Mouse (Mus musculus) cerebellum, adult (tissue): ENCODE results near the gene Abca17.

Experiments
- ATAC-seq: cut with Nextera tagmentation; 2 replicates; pipeline ENCODE4 v1.9.2; 2017; ENCODE audit warnings: mild to moderate bottlenecking, moderate library complexity, mixed read lengths; ENCODE audit not compliant: insufficient number of reproducible peaks, low FRiP score, low TSS enrichment

Gene Abca17

GRCm38 (mm10) chr17:24250988-24251319 is 99.9 kb downstream of the Abca17 start:
- ATAC-seq = no peak; the same call in 1 of the 2 replicates

DNA sequence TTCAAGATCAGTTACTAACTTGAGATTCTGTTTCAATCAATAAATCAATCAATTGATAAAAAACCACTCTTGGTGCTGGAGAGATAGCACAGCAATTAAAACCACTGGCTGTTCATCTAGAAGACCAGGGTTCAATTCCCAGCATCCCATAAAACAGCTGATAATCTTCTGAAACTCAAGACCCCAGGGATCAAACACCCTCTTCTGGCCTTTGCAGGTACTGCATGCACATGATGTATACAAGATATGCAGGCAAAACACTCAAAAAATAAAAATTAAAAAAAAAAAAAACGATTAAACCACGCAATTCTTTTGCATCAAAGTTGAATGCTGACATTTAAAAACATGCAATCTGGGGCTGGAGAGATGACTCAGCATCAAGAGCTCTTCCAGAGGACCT is 102.2 kb downstream of the Abca17 start:
- no peak for ATAC-seq

DNA sequence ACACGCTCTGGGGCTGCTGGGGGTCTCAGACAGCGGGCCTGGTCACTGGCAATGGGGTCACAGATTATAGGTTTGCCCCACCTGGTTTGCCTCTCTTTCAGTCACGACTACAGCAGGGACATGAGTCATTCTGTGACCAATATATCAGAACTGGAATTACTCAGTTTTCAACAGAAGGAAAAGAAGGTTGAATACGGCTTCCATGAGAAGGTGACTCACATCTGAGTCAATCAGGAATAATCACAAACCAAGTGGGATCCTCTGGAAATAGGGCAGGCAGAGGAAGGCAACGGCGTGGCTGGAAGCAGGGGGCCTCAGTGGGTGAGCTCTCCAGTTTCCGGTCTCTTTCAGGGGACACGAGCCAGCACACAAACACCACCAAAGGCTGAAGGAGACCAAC is 106.8 kb downstream of the Abca17 start:
- no peak for ATAC-seq

DNA sequence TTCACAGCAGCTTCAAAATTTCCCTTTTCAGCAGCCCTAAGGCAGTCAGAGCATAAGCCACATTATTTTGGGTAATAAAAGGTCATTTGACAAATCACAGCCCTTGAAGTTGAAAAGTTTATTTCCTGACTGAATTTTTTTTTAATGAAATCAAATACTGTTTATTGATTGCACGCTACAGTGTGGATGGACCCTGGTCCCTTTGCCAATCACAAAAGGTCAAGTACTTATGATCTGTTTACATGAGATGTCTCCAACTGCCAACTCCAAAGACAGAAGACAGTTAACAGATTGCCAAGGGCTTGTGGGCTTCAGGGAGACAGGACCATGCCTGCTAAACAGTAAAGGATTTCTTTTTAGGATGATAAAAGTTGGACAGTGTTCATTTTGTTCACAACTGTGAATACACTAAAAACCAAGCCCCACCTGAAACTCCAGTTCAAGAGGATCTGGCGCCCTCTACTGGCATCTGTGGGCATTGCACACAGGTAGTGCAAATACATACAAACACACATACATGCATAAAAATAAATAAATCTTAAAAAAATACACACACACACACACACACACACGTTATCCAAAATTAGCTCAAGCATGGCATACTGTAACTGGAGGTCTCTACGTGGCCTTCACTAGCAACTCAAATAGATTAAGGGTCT is 107.4 kb downstream of the Abca17 start:
- ATAC-seq = no peak

GRCm38 (mm10) chr17:24236921-24237320 is 113.9 kb downstream of the Abca17 start:
- ATAC-seq = peak; percentile 66; the same call in 1 of the 2 replicates

DNA sequence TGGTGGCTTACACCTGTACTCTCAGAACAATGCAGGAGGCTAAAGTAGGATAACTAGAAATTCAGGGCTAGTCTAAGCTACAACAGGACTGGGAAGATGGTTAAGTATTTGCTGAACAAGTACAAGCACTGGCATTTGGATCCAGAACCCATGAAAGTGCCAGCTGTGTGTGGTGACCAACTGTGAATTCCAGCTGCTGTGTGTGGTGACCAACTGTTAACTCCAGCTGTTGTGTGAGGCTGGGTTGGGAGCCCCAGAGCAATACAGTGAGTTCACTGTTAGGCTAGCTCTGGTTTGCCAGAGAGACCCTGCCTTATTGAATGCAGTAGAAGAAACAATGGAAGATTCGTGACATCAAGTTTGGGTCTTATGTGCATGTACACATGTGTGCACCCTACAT is 114.4 kb downstream of the Abca17 start:
- no peak for ATAC-seq

DNA sequence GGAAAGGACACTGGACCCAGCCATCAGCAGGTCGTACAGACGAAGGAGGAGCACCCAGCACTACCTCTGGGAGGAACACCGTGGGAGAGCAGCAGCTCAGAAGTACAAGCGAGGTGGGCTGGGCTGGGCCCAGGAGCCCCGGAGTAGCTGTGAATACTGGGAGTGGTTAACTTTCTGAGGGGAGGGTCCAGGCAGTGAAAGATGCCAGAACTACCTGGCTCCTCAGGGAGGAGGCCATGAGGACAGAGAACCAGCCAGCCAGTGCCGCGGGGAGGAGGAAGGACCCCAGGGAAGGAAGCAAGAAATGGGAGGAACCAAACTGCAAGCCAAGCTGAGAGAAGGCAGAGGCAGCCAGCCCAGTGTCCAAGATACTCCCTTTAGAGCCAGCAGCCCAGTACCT is 122.9 kb downstream of the Abca17 start:
- no peak for ATAC-seq

DNA sequence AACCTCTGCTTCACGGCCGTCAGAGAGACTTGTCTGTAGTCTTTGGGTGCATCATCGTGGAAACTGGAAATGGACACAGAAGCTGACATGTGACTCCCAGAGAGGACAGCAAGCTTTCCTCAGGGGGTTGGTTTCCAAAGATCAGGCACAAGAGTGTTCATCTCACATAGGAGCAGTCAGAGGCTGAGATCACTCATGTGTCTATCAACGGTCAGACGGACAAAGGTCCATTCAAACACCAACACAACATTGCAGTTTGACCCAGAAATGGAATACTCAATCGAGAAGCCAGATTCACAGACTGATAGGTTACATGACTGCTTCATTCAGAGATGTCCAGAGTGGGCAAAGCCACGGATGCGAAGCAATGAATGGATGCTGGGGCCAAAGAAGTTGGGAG is 124.1 kb downstream of the Abca17 start:
- ATAC-seq = no peak

- ATAC-seq = no peak
These were observed 125.0 kb downstream of the Abca17 start for GRCm38 (mm10) chr17:24225851-24226250.

- ATAC-seq = no peak
These were observed 126.1 kb downstream of the Abca17 start for GRCm38 (mm10) chr17:24224741-24225140.

DNA sequence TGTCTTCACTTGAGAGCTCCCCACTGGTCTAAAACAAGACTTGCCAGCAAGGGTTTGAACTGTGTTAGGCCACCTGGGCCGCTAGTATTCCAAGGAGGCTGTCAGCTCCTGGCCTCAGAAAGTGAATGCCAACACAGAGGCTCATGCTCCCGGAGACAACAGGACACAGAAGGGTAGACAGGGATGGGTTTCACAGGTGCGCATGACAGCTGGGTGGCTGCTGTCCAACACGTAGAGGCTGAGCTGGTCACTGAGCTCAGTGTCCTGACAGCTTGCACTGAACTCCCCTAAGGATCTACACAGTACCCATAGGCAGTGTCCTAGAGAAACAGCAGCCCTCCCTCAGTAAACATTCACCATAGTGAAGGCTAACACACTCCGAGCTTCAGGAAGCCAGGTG is 127.4 kb downstream of the Abca17 start:
- no peak for ATAC-seq

GRCm38 (mm10) chr17:24222653-24223052 is 128.2 kb downstream of the Abca17 start:
- no peak for ATAC-seq

GRCm38 (mm10) chr17:24220435-24221411 is 130.1 kb downstream of the Abca17 start, which contains the start of gene Tedc2:
Gene Tedc2, minus strand, starts transcription at chr17:24220851.
- peak; percentile 95 for ATAC-seq

GRCm38 (mm10) chr17:24216836-24217235 is 134.0 kb downstream of the Abca17 start:
- no peak for ATAC-seq
